Mouse (Mus musculus) cerebellum, postnatal 4 days (tissue): ENCODE results near the gene Cers6.

Experiments used
- DNase-seq, 2 experiments: peaks; one replicate each; pipeline ENCODE4 v3.0.0; 2022; ENCODE audit warnings: low spot score in 2 of 2, mixed read lengths in 1 of 2

The Cers6 gene

DNA sequence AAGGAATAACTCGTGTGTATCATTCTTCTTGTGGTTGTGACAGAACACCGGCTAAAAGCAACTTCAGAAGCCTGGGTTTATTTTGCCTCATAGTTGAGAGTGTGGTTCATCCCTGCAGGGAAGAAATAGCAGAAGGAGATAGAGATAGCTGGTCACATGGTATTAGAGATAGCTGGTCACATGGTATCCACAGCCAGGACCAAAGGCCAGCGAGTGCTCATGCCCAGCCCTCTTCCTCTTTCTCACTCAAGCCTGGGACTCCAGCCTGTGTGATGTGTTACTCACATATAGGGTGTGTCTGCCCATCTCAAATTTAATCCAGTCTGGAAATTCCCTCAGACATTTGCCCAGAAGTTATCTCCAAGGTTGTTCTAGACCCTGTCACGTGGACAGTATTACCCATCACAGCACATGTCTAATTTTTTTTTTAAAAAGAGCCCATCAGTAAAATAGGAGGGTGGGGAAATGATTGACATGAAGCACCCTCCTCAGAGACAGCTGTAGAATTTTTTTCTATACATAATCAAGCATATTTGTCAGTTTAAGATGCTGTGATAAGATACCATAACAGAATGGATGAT is 17.9 kb downstream of the Cers6 start:
- DNase-seq, result no peak

DNA sequence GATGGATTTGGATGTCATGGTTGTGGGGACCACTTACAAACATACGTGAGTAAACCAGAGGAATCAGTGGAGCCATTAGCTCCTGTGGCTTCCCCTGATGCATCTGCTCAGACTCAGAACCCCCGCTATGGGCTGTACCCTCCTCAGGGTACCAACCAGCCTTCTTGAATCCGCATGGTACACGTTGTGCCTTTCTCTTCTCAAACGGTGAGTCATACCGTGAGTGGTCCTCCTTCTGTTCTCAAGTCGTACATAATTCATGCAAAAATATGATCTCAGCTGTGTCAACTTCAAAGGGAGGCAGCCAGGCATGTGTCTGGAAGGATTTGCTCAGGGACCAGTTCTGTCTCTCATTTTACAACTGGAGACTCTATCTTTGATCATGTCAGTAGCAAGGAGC is 23.3 kb downstream of the Cers6 start:
- no peak for DNase-seq

DNA sequence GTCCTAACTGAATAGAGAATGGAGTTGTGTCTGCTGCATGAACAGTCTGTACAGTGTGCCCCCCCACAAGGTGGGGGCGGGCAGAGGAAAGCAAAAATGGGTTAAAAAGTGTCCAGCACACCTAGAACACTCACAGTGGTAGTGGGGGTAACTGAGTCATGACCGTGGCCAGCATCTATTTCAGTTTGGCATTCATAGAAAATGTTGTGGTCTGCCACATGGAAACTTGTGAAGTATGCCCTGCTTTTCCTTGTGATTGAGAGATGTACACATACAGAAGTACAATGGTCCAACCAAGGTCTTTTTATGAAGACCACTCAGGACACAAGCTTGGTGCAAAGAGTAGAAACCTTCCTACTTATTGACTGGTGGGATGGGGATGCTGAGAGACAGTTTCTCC is 24.0 kb downstream of the Cers6 start:
- DNase-seq, result no peak

DNA sequence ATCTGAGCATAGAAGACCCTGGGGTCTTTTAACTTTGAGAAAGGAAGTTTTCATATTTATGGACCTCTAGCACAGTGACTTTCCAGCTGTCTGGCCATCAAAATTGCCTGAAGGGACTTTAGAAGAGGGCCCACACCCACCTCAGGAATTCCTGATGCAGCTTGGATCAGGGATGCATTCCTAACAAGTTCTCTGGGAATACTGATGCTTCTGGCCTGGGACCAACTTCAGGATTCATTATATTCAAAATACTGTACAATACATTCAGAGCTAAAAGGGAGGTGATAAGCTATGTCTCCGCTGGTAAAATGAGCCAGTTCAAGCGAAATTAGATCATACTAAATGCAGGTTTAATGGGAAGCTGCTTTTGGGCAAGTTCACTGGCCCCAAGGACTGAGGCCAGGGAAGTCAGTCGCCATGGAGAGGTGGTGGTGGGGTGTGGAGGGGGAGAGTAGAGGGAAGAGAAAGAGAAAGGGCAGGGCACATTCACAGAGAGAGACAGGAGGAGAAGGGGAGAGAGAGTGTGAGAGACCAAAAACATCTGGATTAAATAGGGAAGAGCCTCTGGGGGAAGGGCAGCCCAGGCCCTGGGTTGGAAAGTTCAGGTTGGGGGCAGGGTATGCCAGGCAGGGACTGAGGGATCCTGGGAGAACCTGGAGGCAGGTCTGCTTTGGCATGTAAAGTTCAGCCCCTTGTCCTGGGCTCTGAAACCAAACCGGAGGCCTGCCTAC is 24.7 kb downstream of the Cers6 start:
- DNase-seq, result no peak

DNA sequence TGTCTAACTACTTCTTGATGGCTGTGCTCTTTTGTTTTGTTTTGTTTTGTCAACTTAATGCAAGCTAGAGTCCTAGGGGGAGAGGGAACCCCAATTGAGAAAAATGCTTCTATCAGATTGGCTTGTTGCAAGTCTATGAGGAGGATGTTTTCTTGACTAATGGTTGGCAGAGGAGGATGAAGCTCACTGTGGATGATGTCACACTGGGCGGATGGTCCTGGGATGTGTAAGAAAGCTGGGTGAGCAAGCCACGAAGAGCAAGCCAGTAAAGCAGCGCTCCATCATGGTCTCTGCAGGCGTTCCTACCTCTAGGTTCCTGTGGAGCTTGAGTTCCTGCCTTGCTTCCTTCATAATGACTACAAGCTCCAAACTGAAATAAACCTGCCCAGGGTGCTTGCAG is 25.4 kb downstream of the Cers6 start:
- no peak for DNase-seq

DNA sequence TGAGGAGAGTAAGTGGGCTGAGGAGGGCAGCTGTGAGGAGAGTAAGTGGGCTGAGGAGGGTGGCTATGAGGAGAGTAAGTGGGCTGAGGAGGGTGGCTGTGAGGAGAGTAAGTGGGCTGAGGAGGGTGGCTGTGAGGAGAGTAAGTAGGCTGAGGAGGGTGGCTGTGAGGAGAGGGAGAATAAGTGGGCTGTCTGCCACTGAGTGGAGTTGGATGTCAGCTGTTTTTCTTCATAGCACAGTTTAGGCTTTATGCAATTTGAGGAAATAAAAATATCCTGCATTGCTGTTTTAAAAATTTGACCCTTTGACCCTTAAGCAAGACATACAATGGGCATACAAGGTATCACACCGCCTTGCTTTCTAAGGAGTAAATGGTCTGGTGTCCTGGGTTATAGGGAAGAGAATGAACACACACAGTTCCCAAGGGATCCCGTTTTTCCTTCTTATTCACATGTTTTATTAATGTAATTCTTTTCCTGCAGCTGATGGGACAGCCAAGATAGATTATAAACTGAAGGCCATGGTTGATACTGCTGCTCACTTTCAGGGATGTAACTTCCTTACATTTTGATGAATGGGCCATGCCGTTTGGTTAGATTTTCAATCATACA is 27.0 kb downstream of the Cers6 start:
- no peak for DNase-seq

DNA sequence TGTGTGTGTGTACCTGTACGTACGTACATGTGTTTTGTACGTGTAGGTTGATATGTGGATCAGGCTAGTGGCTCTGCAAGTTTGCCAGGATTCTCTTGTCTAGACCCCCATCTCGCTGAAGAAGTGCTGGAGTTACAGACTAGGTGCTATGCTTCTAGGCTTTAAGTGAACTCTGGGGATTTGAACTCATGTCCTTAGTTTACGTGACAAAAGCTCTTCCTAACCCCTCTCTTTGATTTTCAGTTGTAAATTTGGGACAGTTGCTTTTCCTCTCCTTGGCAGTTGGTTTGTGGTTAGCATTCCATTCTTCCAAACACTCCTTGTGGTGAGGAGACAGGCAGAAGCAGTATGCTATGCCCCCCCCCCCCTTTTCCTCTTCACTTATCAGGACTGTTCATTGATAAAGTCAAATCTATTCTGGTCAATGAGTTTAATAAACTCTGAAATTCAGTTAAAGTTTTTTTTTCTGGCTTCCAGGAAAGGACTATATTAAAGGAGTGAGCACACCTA is 28.5 kb downstream of the Cers6 start:
- DNase-seq, result no peak

DNA sequence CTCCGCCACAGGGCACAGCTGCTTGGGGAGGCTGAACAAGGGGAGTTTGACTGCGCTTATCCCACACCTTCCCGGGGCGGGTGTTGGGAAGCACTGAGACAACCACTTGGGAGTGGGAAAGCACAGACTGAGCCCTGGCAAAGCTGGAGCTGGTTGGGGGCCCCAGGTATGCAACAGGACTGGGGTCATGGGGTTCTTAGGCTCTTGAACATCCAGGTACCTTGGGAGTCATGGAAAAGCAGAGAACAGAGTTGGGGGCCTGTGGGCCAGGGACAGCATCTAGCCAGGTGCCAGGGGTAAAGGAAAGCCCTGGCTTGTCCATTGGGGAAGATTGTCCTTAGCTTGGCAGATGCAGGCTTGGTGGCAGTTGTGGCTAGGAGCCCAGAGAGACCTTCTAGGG is 31.2 kb downstream of the Cers6 start:
- DNase-seq, result no peak

DNA sequence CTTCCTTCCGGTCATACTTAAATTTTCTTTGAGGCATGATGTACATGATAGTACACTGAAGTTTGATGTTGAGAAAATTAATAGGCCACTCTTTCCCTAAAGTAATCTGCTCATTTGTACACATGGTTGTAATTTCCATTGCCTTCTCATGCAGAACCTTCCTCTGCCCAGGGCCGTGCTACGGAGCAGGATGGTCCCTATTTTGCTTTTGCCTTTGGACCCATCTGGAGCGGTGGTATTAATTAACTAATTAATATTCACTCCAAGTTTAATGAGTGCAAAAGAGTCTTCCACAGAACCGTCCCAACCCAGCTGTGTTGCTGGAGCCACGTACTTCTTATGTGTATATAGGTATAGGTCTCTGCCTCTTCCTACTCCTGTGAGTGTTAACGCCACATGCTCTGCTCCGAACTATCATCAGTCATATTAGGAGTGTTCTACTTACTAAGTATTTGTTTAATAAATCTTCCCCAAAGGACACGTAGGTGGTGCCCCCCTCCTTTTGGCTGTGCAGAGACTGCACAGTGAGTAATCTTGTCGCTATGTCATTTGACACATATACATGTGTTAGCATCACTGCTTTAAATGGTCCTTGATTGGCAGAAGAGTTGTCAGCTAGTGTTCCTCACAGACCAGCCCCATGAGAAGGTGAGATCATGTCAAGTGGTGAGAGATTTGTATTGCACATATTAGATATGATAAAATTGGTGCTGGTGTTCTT is 34.0 kb downstream of the Cers6 start:
- no peak for DNase-seq

DNA sequence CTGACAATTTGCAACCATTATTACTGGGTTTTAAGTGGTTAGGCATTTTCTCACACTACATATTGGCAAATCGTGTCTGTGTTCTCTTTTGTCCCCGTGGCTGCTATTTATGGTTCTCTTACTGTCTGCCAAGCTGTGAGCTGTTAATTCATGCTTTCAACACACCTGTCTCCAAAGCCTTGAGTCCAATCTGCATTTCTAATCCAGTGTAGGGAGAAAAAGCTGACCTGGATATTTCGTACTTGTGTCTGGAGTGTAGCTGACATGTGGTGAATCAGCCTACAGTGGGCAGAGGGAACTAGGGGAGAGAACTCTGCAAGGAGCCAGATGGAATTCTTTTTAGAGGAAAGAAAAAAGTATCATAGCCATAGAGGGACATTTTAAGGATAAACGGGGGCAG is 35.0 kb downstream of the Cers6 start:
- no peak for DNase-seq

DNA sequence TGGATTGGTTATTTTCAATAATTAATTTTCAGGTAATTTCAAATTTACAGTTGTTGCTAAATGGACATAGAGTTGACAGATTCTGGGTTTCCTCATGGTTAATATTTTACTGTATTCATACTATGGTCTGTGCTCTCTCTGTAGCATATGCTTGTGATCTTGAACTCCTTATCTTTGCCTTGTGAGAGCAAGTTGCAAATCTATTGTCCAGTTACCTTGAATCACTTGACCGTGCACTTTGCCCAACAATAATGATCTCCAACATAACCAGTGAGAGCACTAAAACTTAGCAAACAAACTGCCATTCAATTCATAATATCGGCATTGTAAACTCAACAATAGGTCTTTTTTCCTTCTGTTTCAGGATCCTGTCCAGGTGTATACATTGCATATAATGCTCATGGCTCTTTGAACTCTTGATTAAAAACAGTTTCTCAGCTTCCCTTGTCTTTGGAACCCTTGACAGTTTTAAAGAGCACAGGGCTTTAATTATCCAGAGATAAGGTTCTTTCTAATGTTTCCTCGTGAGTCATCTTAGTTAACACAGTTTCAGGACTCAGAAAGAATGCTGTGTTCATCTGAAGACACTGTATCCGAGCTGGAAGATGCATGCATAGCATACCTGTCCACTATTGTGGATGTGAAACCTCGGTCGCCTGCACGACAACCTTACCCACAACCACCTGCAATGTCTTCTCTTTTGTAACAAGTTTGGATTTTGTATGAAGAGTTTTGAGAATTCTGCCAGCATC is 38.7 kb downstream of the Cers6 start:
- no peak for DNase-seq

DNA sequence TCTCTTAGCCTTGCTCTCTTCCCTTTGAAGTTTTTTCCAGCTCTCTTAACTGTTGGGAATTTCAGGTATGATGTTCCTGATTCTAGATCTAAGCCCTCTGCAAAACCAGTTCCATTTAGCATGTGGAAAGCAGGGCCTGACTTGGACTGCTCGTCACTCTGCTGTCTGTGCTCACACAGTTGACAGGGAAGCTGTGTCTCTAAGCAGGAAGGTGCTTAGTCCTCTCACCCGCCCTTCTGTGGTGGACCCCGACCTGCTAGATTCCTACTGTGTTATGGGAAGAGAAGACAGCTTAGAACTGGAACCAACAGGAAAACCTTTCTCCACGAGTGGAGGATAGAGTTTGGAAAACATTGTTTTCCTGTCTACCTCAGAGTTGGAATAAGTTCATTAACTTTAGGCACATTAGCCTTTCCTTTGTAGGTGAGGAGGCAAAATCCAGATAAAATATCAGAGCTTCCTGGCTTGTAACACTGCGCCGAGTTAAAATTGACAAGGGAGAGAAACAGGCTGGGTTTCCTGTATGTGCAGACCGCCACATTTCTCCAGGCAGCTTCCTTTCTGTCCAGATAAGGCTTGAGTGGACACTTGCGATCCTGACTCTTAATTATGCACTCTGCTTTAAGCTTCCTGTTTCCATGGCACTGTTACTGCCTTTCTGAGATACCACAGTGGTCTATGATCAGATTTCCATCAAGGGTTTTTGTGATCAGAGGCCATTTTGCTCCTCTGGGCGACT is 39.6 kb downstream of the Cers6 start:
- DNase-seq, result no peak

DNA sequence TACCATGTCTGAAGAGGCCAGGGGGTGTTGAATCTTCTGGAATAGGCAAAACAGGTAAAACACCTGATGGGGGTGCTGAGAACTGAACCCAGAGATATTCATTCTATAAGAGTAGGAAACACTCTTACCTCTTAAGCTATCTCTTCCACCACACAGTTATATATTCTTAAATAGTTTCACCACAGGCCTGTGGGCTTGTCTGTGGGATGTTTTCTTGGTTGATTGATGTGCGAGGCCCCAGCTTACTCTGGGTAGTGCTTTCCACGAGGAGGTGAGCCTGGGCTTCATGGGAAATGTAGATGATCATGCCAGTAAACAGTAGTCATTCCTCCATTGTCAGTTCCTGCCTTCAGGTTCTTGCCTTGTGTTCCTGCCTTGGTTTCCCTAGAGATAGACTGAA is 40.5 kb downstream of the Cers6 start:
- DNase-seq, result no peak

DNA sequence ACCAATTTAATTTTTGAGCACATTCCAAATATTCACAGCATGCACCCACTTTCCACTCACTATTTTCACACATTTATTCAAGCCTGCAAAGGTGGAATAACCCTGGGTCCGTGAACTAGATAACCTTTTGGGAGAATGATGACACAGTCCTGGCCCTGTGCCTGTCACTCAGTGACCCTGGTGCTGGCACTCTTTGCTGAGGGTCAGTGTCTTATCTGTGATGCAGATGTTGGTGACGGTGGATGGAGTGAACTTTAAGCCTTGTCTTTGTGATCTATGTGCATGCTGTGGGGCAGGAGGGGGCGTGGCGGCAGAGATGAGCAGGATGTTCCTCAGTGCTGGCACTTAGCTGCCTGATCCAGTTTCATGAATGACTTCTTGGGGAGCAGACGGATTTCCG is 41.3 kb downstream of the Cers6 start:
- DNase-seq, result no peak

DNA sequence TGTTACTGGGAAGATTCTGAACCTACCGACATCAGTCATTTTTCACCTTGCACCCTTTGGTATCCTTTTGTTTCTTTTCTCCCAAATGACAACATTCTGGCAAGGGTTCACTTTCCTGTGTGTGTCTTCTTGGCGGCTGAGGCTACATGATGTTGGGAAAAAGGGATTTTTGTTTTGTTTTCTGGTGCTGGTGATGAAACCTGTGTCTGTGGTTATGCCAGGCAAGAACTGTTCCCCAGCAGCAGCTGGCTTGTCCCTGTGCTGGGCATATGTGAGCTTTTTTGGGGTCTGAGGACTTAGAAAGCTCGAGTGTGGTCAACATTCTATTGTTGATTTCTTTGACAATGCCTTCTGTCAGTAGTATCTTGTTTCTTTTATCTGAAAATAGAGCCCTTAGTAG is 45.7 kb downstream of the Cers6 start:
- no peak for DNase-seq

DNA sequence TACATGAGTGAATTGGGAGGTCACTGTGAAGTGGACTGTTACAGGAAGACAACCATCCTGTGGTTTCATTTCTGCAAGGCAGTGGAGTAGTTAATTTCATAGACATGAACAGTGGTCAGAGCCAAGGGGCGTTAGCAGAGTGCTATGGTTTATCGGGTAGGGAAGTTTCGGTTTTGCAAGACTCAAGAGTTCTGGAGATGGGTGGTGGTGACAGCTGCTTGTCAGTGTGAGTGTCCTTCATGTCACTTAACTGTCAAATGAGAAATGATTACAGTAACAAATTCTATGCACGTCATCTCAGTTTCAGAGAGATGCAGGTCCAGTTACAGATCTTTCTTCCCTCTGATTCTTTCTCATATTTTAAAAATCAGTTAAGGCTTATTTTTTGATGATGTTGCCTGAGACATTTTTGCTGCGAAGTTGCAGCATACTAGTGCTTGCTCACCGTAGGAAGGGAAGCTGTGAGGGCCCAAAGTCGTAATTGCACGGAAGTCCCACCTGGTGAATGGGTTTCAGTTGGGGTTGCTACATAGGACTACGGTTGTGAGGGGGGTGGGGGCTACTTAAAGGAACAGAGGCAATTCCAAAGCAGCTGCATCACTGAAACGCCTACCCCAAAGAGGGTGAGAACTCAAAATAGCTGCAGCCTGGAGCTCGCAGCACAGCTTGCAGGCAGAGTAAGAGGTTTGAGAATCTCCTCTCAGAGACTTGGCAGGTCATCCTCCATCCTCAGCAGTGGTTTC is 46.7 kb downstream of the Cers6 start:
- no peak for DNase-seq

DNA sequence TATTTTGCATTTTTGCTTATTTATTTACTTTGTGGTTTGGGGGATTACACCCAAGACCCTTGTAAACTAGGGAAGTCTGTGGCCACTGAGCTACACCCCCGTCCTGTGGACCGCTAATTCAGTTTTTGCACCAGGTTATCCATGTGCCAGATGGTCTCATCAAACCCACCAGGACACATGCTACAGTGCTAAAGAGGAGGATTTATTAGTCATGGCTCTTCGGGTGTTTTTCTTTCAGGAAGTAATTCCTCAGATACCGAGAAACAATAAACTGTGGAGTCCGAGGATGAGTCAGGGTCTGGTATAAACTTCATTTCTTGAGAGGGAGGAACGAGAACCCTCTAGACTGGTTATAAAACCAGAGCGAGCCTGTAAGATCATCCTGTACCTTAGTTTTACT is 49.5 kb downstream of the Cers6 start:
- no peak for DNase-seq

DNA sequence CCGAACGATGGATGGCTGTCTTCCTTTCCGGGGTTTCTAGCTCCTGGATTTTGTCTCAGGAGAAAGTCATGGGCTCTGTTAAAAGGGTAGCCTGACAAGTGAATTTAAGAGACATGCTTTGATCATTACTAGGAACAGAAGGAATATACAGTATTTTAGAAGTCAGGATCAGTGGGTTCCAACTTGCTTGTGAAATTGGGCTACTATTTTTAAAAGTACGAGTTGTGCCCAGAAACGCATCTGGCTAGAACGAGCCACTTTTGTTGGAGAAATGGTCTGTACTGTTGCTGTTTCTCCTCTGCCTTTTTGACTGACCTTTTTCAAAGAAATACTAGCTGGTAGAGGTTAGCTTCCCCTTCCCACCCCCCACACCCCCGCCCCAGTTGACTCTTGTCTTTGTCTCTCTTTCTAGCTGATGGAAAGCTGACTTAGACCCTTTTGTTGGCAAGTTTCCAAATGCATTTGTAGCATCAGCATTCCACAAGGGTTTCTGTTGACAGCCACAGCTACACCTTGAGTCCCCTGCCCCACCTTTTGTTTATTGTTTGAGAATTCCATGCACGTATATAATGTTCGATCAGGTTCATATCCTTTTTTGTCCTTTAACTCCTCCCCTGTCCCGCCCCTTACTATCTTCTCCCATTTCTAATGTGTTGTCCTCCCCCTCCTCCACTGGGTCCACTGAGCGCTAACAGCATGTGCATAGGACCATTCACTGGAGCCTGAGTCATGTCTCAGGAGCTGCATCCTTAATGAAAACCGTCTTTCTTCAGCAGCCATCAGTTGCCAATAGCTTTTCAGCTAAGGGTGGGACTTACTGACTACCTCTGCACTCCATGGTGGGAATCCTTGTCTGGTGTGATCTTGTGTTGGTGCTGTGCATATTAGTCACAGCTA is 50.6 kb downstream of the Cers6 start:
- no peak for DNase-seq

DNA sequence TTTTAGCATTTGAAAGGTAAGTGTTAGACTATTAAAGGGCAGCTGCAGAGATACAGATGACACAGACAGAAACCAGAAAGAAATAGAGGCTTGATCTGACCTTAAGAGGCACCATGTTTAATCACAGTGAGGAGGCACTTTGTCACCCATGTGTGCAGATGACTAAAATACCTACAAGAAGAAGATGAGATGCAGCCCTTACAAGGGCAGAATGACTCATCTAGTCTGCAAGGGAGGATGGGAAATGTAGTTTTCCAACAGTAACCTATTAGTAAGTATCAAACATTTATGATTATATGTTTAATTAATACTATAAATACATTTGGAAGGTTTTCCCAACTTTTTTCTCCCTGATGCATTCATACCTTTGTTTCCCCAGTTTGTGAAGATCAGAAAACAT is 54.5 kb downstream of the Cers6 start:
- no peak for DNase-seq
